Mouse (Mus musculus): ENCODE results near the gene St6galnac3. TPM values are rescaled to one million over a fixed set of nuclear protein-coding genes. Genes with fewer than 3 reads are reported as not detected.

The St6galnac3 gene
- polyA plus RNA-seq, 1 experiment from 2014 or later: 23.2 TPM

- Histone ChIP-seq H3K36me3 (ENCODE audit: control insufficient read depth, insufficient read depth, low read length) (no peaks in the 10 kb centered on the region), H3K9me3 (ENCODE audit: control insufficient read depth, low read length) (no peaks in the 10 kb centered on the region), H3K27me3 (replicated peaks; ENCODE audit: control insufficient read depth, insufficient read depth, low read length) (no peaks in the 10 kb centered on the region), H3K4me3 (ENCODE audit: low read length) (no peak overlapping the region), H3K4me1 (ENCODE audit: control insufficient read depth, insufficient read depth, low read depth, low read length) (no peaks in the 10 kb centered on the region; the same call in 1 of the 2 replicates), H3K4me2 (ENCODE audit: low read length) (no peak overlapping the region), H3K9ac (ENCODE audit: low read depth, low read length) (no peak overlapping the region), H3K27ac (ENCODE audit: low read depth, low read length) (no peak overlapping the region)
- ATAC-seq: no peak
- WGBS: 73% methylated on average over 2 of the region's 2 CpGs
Measured at GRCm38 (mm10) chr3:153577286-153577685, 147.7 kb downstream of the St6galnac3 start.

- Histone ChIP-seq H3K9me3 (ENCODE audit: control insufficient read depth, low read length) (no peaks in the 10 kb centered on the region), H3K36me3 (ENCODE audit: control insufficient read depth, insufficient read depth, low read length) (no peaks in the 10 kb centered on the region), H3K4me2 (ENCODE audit: low read length) (no peak overlapping the region), H3K9ac (ENCODE audit: low read depth, low read length) (no peak overlapping the region), H3K4me1 (ENCODE audit: control insufficient read depth, insufficient read depth, low read depth, low read length) (peaks cover 5% of the 10 kb centered on the region), H3K27me3 (replicated peaks; ENCODE audit: control insufficient read depth, insufficient read depth, low read length) (no peaks in the 10 kb centered on the region), H3K4me3 (ENCODE audit: low read length) (no peak overlapping the region), H3K27ac (ENCODE audit: low read depth, low read length) (no peak overlapping the region)
- WGBS: 92% methylated on average over 11 of the region's 11 CpGs
- ATAC-seq: no peak
Measured at GRCm38 (mm10) chr3:153571152-153571551, 153.8 kb downstream of the St6galnac3 start.

GRCm38 (mm10) chr3:153568815-153569214 lies 156.2 kb downstream of the St6galnac3 start:
- peaks cover 5% of the 10 kb centered on the region for H3K4me1 ChIP-seq (ENCODE audit: control insufficient read depth, insufficient read depth, low read depth, low read length)
- no peak for ATAC-seq
- 93% methylated on average over 3 of the region's 3 CpGs for WGBS
- no peak overlapping the region for H3K27ac ChIP-seq (ENCODE audit: low read depth, low read length)
- H3K9ac ChIP-seq (ENCODE audit: low read depth, low read length): no peak overlapping the region
- no peak overlapping the region for H3K4me3 ChIP-seq (ENCODE audit: low read length)
- no peaks in the 10 kb centered on the region for H3K27me3 ChIP-seq (replicated peaks; ENCODE audit: control insufficient read depth, insufficient read depth, low read length)
- no peaks in the 10 kb centered on the region for H3K36me3 ChIP-seq (ENCODE audit: control insufficient read depth, insufficient read depth, low read length)
- no peak overlapping the region for H3K4me2 ChIP-seq (ENCODE audit: low read length)
- no peaks in the 10 kb centered on the region for H3K9me3 ChIP-seq (ENCODE audit: control insufficient read depth, low read length)

GRCm38 (mm10) chr3:153567913-153568312 lies 157.1 kb downstream of the St6galnac3 start:
- 57% methylated on average over 3 of the region's 3 CpGs for WGBS
- ATAC-seq: peak; percentile 61; the same call in 1 of the 2 replicates
- Histone ChIP-seq H3K27me3 (replicated peaks; ENCODE audit: control insufficient read depth, insufficient read depth, low read length) (no peaks in the 10 kb centered on the region), H3K4me1 (ENCODE audit: control insufficient read depth, insufficient read depth, low read depth, low read length) (peaks cover 5% of the 10 kb centered on the region), H3K27ac (ENCODE audit: low read depth, low read length) (no peak overlapping the region), H3K36me3 (ENCODE audit: control insufficient read depth, insufficient read depth, low read length) (no peaks in the 10 kb centered on the region), H3K9me3 (ENCODE audit: control insufficient read depth, low read length) (no peaks in the 10 kb centered on the region), H3K4me2 (ENCODE audit: low read length) (no peak overlapping the region), H3K9ac (ENCODE audit: low read depth, low read length) (no peak overlapping the region), H3K4me3 (ENCODE audit: low read length) (no peak overlapping the region)

- Histone ChIP-seq H3K36me3 (ENCODE audit: control insufficient read depth, insufficient read depth, low read length) (no peaks in the 10 kb centered on the region), H3K4me3 (ENCODE audit: low read length) (no peak overlapping the region), H3K4me1 (ENCODE audit: control insufficient read depth, insufficient read depth, low read depth, low read length) (peaks cover 5% of the 10 kb centered on the region), H3K9me3 (ENCODE audit: control insufficient read depth, low read length) (no peaks in the 10 kb centered on the region), H3K4me2 (ENCODE audit: low read length) (no peak overlapping the region), H3K27me3 (replicated peaks; ENCODE audit: control insufficient read depth, insufficient read depth, low read length) (no peaks in the 10 kb centered on the region), H3K9ac (ENCODE audit: low read depth, low read length) (no peak overlapping the region), H3K27ac (ENCODE audit: low read depth, low read length) (no peak overlapping the region)
- 53% methylated on average over 4 of the region's 4 CpGs for WGBS
- ATAC-seq: peak; percentile 38; the same call in 1 of the 2 replicates
Measured at GRCm38 (mm10) chr3:153567512-153567911, 157.5 kb downstream of the St6galnac3 start.

- H3K9me3 ChIP-seq (ENCODE audit: control insufficient read depth, low read length): no peaks in the 10 kb centered on the region
- peaks cover 5% of the 10 kb centered on the region for H3K4me1 ChIP-seq (ENCODE audit: control insufficient read depth, insufficient read depth, low read depth, low read length)
- H3K4me3 ChIP-seq (ENCODE audit: low read length): no peak overlapping the region
- no peak for ATAC-seq
- no peak overlapping the region for H3K27ac ChIP-seq (ENCODE audit: low read depth, low read length)
- no peaks in the 10 kb centered on the region for H3K36me3 ChIP-seq (ENCODE audit: control insufficient read depth, insufficient read depth, low read length)
- 92% methylated on average over 2 of the region's 2 CpGs for whole genome bisulfite sequencing
- no peaks in the 10 kb centered on the region for H3K27me3 ChIP-seq (replicated peaks; ENCODE audit: control insufficient read depth, insufficient read depth, low read length)
- H3K9ac ChIP-seq (ENCODE audit: low read depth, low read length): no peak overlapping the region
- no peak overlapping the region for H3K4me2 ChIP-seq (ENCODE audit: low read length)
Measured at GRCm38 (mm10) chr3:153566100-153566499, 158.9 kb downstream of the St6galnac3 start.

- ATAC-seq: no peak
- Histone ChIP-seq H3K9ac (ENCODE audit: low read depth, low read length) (no peak overlapping the region), H3K4me2 (ENCODE audit: low read length) (no peak overlapping the region), H3K4me1 (ENCODE audit: control insufficient read depth, insufficient read depth, low read depth, low read length) (peaks cover 2% of the 10 kb centered on the region; the same call in 1 of the 2 replicates), H3K27ac (ENCODE audit: low read depth, low read length) (no peak overlapping the region), H3K36me3 (ENCODE audit: control insufficient read depth, insufficient read depth, low read length) (no peaks in the 10 kb centered on the region), H3K4me3 (ENCODE audit: low read length) (no peak overlapping the region), H3K27me3 (replicated peaks; ENCODE audit: control insufficient read depth, insufficient read depth, low read length) (no peaks in the 10 kb centered on the region), H3K9me3 (ENCODE audit: control insufficient read depth, low read length) (no peaks in the 10 kb centered on the region)
- WGBS: 87% methylated on average over 6 of the region's 6 CpGs
Measured at GRCm38 (mm10) chr3:153560897-153561296, 164.1 kb downstream of the St6galnac3 start.

- WGBS: 89% methylated on average over 8 of the region's 8 CpGs
- ATAC-seq: no peak
Measured at GRCm38 (mm10) chr3:153559586-153559985, 165.4 kb downstream of the St6galnac3 start.

GRCm38 (mm10) chr3:153556621-153557020 lies 168.4 kb downstream of the St6galnac3 start:
- Histone ChIP-seq H3K36me3 (ENCODE audit: control insufficient read depth, insufficient read depth, low read length) (no peaks in the 10 kb centered on the region), H3K27me3 (replicated peaks; ENCODE audit: control insufficient read depth, insufficient read depth, low read length) (no peaks in the 10 kb centered on the region), H3K4me1 (ENCODE audit: control insufficient read depth, insufficient read depth, low read depth, low read length) (peaks cover 2% of the 10 kb centered on the region; the same call in 1 of the 2 replicates), H3K9me3 (ENCODE audit: control insufficient read depth, low read length) (no peaks in the 10 kb centered on the region), H3K4me2 (ENCODE audit: low read length) (peak overlapping the region; percentile 7; the same call in 1 of the 2 replicates), H3K27ac (ENCODE audit: low read depth, low read length) (no peak overlapping the region), H3K4me3 (ENCODE audit: low read length) (no peak overlapping the region), H3K9ac (ENCODE audit: low read depth, low read length) (no peak overlapping the region)
- ATAC-seq: no peak
- WGBS: 58% methylated on average over 11 of the region's 11 CpGs

More at GRCm38 (mm10) chr3:153559586-153559985, 165.4 kb downstream of the St6galnac3 start:
- H3K4me1 ChIP-seq (ENCODE audit: control insufficient read depth, insufficient read depth, low read depth, low read length): peaks cover 2% of the 10 kb centered on the region; the same call in 1 of the 2 replicates
- H3K27ac ChIP-seq (ENCODE audit: low read depth, low read length): no peak overlapping the region
- H3K27me3 ChIP-seq (replicated peaks; ENCODE audit: control insufficient read depth, insufficient read depth, low read length): no peaks in the 10 kb centered on the region
- no peaks in the 10 kb centered on the region for H3K36me3 ChIP-seq (ENCODE audit: control insufficient read depth, insufficient read depth, low read length)
- H3K9me3 ChIP-seq (ENCODE audit: control insufficient read depth, low read length): no peaks in the 10 kb centered on the region
- no peak overlapping the region for H3K4me2 ChIP-seq (ENCODE audit: low read length)
- H3K4me3 ChIP-seq (ENCODE audit: low read length): no peak overlapping the region
- H3K9ac ChIP-seq (ENCODE audit: low read depth, low read length): no peak overlapping the region

Measured in hindbrain, embryonic 16.5 days (tissue).